Mouse (Mus musculus) limb, embryonic 12.5 days (tissue): Measurements from ENCODE around the gene Hist1h2ak. TPM values are rescaled to one million over a fixed set of nuclear protein-coding genes. Genes with fewer than 3 reads are reported as not detected.
"Not testable (repeated sequence)": the region's sequence is repeated elsewhere in the genome, so short reads cannot be mapped to it uniquely, and the experiment has no call there.

ENCODE experiments used
- ATAC-seq: fragments of 200-750 bp; cut with Nextera tagmentation; 2 replicates; pipeline ENCODE4 v1.8.0; 2017; ENCODE audit warnings: low read depth, moderate TSS enrichment; ENCODE audit not compliant: insufficient number of reproducible peaks, insufficient read depth, low FRiP score, low TSS enrichment
- H3K27ac ChIP-seq: fragments of 300-500 bp; sonication (generic); 2 replicates; pipeline ENCODE4 v1.5.1; 2016; ENCODE audit warnings: mild to moderate bottlenecking, moderate library complexity
- H3K27me3 ChIP-seq: fragments of 300-500 bp; sonication (generic); 2 replicates; pipeline ENCODE4 v1.6.1; 2016; ENCODE audit warnings: mild to moderate bottlenecking, moderate library complexity
- H3K36me3 ChIP-seq: fragments of 300-500 bp; sonication (generic); 2 replicates; pipeline ENCODE4 v1.6.1; 2016; ENCODE audit warnings: mild to moderate bottlenecking, moderate library complexity
- H3K4me1 ChIP-seq: fragments of 300-500 bp; sonication (generic); replicated peaks from 2 replicates; pipeline ENCODE4 v1.6.1; 2016
- H3K4me2 ChIP-seq: fragments of 300-500 bp; sonication (generic); 2 replicates; pipeline ENCODE4 v1.6.1; 2016; ENCODE audit warnings: mild to moderate bottlenecking, moderate library complexity
- H3K4me3 ChIP-seq: fragments of 300-500 bp; sonication (generic); replicated peaks from 2 replicates; pipeline ENCODE4 v1.5.1; 2016; ENCODE audit warnings: mild to moderate bottlenecking
- H3K9ac ChIP-seq: fragments of 300-500 bp; sonication (generic); replicated peaks from 2 replicates; pipeline ENCODE4 v1.6.1; 2016; ENCODE audit warnings: mild to moderate bottlenecking, moderate library complexity
- H3K9me3 ChIP-seq: fragments of 300-500 bp; sonication (generic); 2 replicates; pipeline ENCODE4 v1.6.1; 2016; ENCODE audit warnings: mild to moderate bottlenecking, moderate library complexity
- WGBS: fragments of 180-500 bp; shearing (Covaris S2); methylation state at CpG from one replicate; pipeline ENCODE4 v1.1.7; 2016; 5-methylcytosine and 5-hydroxymethylcytosine counted together
- microRNA-seq: library from miRNA; unstranded; fragments of <30 nt; microRNA quantifications from one replicate; pipeline ENCODE4, GENCODE M21; 2017
- polyA plus RNA-seq: library from polyadenylated mRNA; unstranded; fragments of >200 nt; fragmentation: Nextera tagmentation; extraction: Ambion mirVana; gene quantifications from 2 replicates; pipeline ENCODE4 v1.2.1, GENCODE M21; 2016

Hist1h2ak gene
- polyA plus RNA-seq, 1 experiment from 2014 or later = 71.5 TPM

DNA sequence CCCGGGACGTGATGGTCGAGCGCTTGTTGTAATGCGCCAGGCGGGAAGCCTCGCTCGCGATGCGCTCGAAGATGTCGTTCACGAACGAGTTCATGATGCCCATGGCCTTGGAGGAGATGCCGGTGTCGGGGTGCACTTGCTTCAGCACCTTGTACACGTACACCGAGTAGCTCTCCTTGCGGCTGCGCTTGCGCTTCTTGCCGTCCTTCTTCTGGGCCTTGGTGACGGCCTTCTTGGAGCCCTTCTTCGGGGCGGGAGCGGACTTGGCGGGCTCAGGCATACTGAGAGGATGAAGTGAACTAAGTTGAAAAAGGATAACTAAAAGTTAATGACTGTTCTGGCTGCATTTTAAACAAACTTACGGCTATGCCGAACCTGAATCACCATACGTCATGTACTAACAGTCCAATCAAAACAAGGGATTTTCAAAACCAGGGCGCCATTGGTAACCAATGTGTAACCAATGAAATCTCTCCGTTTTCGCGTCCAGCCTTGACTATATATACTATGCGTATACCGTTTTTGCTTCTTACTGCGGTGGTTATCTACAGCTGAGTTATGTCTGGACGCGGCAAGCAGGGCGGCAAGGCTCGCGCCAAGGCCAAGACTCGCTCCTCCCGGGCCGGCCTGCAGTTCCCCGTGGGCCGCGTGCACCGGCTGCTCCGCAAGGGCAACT is 37.6 kb downstream of the Hist1h2ak start, which contains the start of the genes Hist1h2bl and Hist1h2ai:
Hist1h2bl (minus strand) TSS at position 280 of the 676 bp plus-strand sequence.
Hist1h2ai (plus strand) TSS at position 559 of the 676 bp plus-strand sequence.
- 0% methylated on average over 33 of the region's 50 CpGs for WGBS
- Histone ChIP-seq H3K27ac (peak within 1 kb of the TSS; percentile 97), H3K9ac (peak within 1 kb of the TSS; percentile 78), H3K4me3 (peak within 1 kb of the TSS; percentile 47), H3K4me1 (peaks cover 25% of the 10 kb centered on the region), H3K4me2 (peak within 1 kb of the TSS; percentile 78)
- not testable (repeated sequence) for H3K27me3 ChIP-seq, H3K9me3 ChIP-seq, H3K36me3 ChIP-seq
- ATAC-seq = peak; percentile 91

DNA sequence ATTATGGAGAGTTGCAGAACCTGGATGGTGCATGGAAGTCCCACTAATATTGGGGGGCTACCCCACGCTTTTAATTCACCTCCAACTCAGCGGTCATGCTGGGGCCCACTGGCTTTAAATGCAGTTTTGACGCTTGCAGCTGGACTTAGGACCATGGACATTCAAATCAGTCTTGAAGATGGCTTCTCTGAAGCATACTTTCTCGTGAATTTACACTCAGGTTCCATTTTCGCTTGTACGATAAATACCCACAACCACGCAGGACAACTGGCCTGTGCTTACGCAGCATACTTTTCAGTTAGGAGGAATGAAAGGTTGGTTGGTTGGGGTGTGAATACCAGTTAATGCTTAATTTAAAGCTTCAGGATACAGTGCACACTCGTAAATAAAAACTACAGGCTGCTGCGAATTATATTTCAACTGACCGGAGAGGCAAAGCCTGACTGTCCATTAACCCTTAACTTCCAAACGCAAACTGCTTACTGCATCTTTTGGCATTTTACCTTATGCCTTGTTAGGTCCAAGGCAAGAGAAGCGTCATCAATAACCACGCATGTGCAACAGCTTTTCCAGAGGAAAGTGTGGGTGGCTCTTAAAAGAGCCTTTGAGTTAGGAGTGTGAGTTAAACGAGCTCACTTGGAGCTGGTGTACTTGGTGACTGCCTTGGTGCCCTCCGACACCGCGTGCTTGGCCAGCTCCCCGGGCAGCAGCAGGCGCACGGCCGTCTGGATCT is 38.3 kb downstream of the Hist1h2ak start:
- WGBS = 1% methylated on average over 22 of the region's 22 CpGs
- Histone ChIP-seq H3K4me1 (peaks cover 18% of the 10 kb centered on the region), H3K27me3 (no peaks in the 10 kb centered on the region), H3K9me3 (no peaks in the 10 kb centered on the region), H3K9ac (peak overlapping the region; percentile 69), H3K4me2 (peak overlapping the region; percentile 78), H3K36me3 (no peaks in the 10 kb centered on the region), H3K4me3 (peak overlapping the region; percentile 47), H3K27ac (peak overlapping the region; percentile 97)
- ATAC-seq = no peak

DNA sequence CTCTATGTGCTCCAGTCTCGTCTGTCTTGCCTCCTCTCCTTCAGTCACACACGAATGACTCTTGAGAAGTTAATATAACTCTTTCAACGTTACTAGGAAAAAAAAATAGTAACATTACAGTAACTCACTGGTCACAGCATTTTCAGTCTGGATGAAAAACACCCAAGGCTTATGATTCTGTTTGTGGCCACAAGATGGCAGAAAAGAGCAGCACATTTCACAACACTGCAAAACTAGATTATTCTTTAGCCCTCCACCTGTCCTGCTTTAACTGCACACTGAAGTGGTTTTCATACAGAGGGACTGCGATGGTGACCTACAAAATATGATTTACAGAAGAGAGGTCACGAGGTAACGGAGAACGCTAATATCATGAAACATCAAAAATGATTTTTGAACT is 38.9 kb downstream of the Hist1h2ak start:
- peak overlapping the region; percentile 69; the same call in 1 of the 2 replicates for H3K9ac ChIP-seq
- H3K4me3 ChIP-seq = peak overlapping the region; percentile 47
- peaks cover 18% of the 10 kb centered on the region for H3K4me1 ChIP-seq
- peak overlapping the region; percentile 78 for H3K4me2 ChIP-seq
- no peak for ATAC-seq
- 2% methylated on average over 7 of the region's 7 CpGs for WGBS
- no peaks in the 10 kb centered on the region for H3K27me3 ChIP-seq
- H3K9me3 ChIP-seq = no peaks in the 10 kb centered on the region
- H3K27ac ChIP-seq = peak overlapping the region; percentile 97
- H3K36me3 ChIP-seq = no peaks in the 10 kb centered on the region

DNA sequence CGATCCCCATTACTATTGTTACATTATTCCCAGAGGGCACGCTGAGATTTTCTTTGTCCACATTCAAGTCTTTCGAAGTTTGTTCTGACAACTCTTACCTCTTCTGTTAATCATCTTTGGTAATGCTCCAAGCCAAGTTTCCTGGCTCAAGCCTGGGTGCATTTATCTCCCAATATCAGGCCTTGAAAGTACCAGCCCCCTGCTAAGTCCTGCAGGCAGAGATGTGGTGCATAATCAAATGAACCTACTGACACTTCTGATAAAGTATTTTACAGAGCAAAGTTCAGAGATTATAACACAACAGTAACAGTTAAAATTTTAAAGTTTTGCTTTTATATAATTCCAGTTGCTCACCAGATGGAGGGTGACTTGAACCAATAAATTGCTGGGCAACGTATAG is 41.9 kb downstream of the Hist1h2ak start:
- ATAC-seq = no peak
- Histone ChIP-seq H3K4me3 (peak overlapping the region; percentile 59), H3K9me3 (no peaks in the 10 kb centered on the region), H3K27ac (no peak overlapping the region), H3K4me2 (peak overlapping the region; percentile 59), H3K36me3 (no peaks in the 10 kb centered on the region), H3K9ac (peak overlapping the region; percentile 53; the same call in 1 of the 2 replicates), H3K4me1 (peaks cover 8% of the 10 kb centered on the region), H3K27me3 (no peaks in the 10 kb centered on the region)
- 37% methylated on average over 4 of the region's 4 CpGs for WGBS

DNA sequence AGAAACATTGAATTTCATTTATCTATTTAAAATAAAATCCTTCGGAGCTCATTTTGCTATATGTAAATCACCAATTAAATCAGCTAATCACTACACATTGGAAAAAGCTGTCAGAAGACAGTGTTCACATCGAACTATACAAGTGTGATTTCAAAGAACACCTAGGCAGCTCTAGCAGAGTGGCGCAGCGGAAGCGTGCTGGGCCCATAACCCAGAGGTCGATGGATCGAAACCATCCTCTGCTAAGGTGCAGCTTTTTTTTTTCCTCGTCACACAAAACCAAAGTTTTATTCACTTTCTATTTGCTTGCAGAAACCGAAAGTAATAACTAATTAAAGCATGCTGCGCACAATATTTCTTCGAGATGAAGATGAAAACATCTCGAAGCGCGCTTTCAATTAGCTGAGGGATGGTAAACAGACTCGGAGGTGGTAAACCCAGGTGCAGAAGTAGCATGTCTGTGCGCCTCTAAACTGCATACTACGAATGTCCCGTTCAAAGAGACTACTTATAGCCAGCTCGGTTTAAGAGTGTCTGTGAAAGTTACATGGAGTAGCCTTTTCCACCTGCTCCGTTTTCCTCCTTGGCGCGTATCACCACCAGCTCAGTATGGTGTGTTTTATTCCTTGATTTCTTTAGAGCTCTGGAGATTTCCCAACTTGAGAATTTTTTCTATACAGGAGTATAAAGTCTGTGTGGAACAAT is 42.7 kb downstream of the Hist1h2ak start:
- ATAC-seq = peak; percentile 49; the same call in 1 of the 2 replicates
- no peaks in the 10 kb centered on the region for H3K36me3 ChIP-seq
- peak overlapping the region; percentile 53 for H3K9ac ChIP-seq
- H3K9me3 ChIP-seq = no peaks in the 10 kb centered on the region
- H3K4me3 ChIP-seq = peak overlapping the region; percentile 59
- H3K27ac ChIP-seq = peak overlapping the region; percentile 23; the same call in 1 of the 2 replicates
- no peaks in the 10 kb centered on the region for H3K27me3 ChIP-seq
- H3K4me1 ChIP-seq = peaks cover 8% of the 10 kb centered on the region
- H3K4me2 ChIP-seq = peak overlapping the region; percentile 59
- 2% methylated on average over 22 of the region's 22 CpGs for WGBS

GRCm38 (mm10) chr13:21710031-21710711 is 43.5 kb downstream of the Hist1h2ak start:
- peaks cover 4% of the 10 kb centered on the region for H3K4me1 ChIP-seq
- peak; percentile 53; the same call in 1 of the 2 replicates for ATAC-seq
- H3K4me3 ChIP-seq = peak overlapping the region; percentile 59
- peak overlapping the region; percentile 59 for H3K4me2 ChIP-seq
- H3K27me3 ChIP-seq = no peaks in the 10 kb centered on the region
- H3K9ac ChIP-seq = peak overlapping the region; percentile 62
- H3K36me3 ChIP-seq = no peaks in the 10 kb centered on the region
- WGBS = under 1% methylated on average over 32 of the region's 32 CpGs
- H3K27ac ChIP-seq = peak overlapping the region; percentile 81
- no peaks in the 10 kb centered on the region for H3K9me3 ChIP-seq

DNA sequence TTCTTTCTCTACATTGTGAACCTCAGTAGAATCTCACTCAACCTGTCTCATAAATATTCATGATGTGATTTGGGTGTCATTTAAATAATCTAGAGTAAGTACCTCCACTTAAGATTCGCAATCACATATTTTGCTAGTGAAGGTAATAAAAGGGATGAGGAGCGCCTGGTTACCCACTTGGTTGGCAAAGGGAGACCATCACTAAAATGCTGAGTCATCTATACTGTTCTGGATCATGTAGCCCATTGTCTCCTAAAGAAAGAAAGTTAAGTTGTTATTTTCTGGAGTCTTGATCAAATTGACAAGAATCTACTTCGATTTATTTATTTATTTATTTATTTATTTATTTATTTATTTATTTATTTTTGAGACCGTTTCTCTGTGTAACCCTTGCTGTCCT is 47.0 kb downstream of the Hist1h2ak start:
- no peak overlapping the region for H3K27ac ChIP-seq
- WGBS = 74% methylated on average over 4 of the region's 4 CpGs
- H3K9ac ChIP-seq = no peak overlapping the region

More for the DNA sequence above, 47.0 kb downstream of the Hist1h2ak start:
- H3K4me3 ChIP-seq = no peak overlapping the region
- H3K4me2 ChIP-seq = no peak overlapping the region
- H3K4me1 ChIP-seq = no peaks in the 10 kb centered on the region
- no peak for ATAC-seq
- no peaks in the 10 kb centered on the region for H3K36me3 ChIP-seq
- no peaks in the 10 kb centered on the region for H3K27me3 ChIP-seq
- no peaks in the 10 kb centered on the region for H3K9me3 ChIP-seq

Small RNA genes lying within 50 kb of the gene (microRNA-seq; reads per million reads assigned to microRNA genes)
- gene Gm44346 (not detected), gene Gm44357 (not detected), gene Gm44367 (not detected), gene Gm44454 (not detected)

Other genes starting within 250 kb of the Hist1h2ak start
- gene Zkscan8, start 222.7 kb downstream of the Hist1h2ak start, polyA plus RNA-seq = 8.4 and 8.7 TPM in 2 replicates
- 0.12 and 0.18 TPM in 2 replicates for gene Olfr1366, start 211.0 kb downstream of the Hist1h2ak start, polyA plus RNA-seq
- gene Olfr1535, start 193.9 kb downstream of the Hist1h2ak start, polyA plus RNA-seq = 0.05 TPM in 1 of 2 replicates, not detected in the other
- not detected in 2 replicates for gene Olfr1364, start 172.1 kb downstream of the Hist1h2ak start, polyA plus RNA-seq
- not detected in 2 replicates for gene Olfr1362, start 139.8 kb downstream of the Hist1h2ak start, polyA plus RNA-seq
- not detected in 2 replicates for gene Olfr11, start 111.3 kb downstream of the Hist1h2ak start, polyA plus RNA-seq
- gene Olfr1361, start 90.4 kb downstream of the Hist1h2ak start, polyA plus RNA-seq = not detected in 2 replicates
- not detected in 2 replicates for gene Olfr1360, start 76.4 kb downstream of the Hist1h2ak start, polyA plus RNA-seq
- gene Olfr1359, start 55.7 kb downstream of the Hist1h2ak start, polyA plus RNA-seq = not detected in 2 replicates
- gene Hist1h2bl, start 37.7 kb downstream of the Hist1h2ak start, polyA plus RNA-seq = 4.6 and 6.2 TPM in 2 replicates
- gene Hist1h2ai, start 37.4 kb downstream of the Hist1h2ak start, polyA plus RNA-seq = 55.1 and 62.4 TPM in 2 replicates
- 16.0 and 36.8 TPM in 2 replicates for gene Hist1h3h, start 36.2 kb downstream of the Hist1h2ak start, polyA plus RNA-seq
- 8.4 and 8.9 TPM in 2 replicates for gene Hist1h2bm, start 31.8 kb downstream of the Hist1h2ak start, polyA plus RNA-seq
- gene Hist1h4j, start 18.8 kb downstream of the Hist1h2ak start, polyA plus RNA-seq = 0.88 and 0.99 TPM in 2 replicates
- gene Hist1h4k, start 3.3 kb downstream of the Hist1h2ak start, polyA plus RNA-seq = 5.4 and 11.3 TPM in 2 replicates
- 8.0 and 9.8 TPM in 2 replicates for gene Hist1h2bn, start 296 bp upstream of the Hist1h2ak start, polyA plus RNA-seq
- 40.4 and 49.4 TPM in 2 replicates for gene Hist1h1b, start 26.8 kb upstream of the Hist1h2ak start, polyA plus RNA-seq
- gene Hist1h3i, start 29.5 kb upstream of the Hist1h2ak start, polyA plus RNA-seq = 163 and 202 TPM in 2 replicates
- gene Hist1h2an, start 33.4 kb upstream of the Hist1h2ak start, polyA plus RNA-seq = 16.8 and 19.0 TPM in 2 replicates
- gene Hist1h2bp, start 33.6 kb upstream of the Hist1h2ak start, polyA plus RNA-seq = 1.5 and 3.9 TPM in 2 replicates
- gene Hist1h2bq, start 56.4 kb upstream of the Hist1h2ak start, polyA plus RNA-seq = 36.6 and 45.0 TPM in 2 replicates
- gene Hist1h2ao, start 56.6 kb upstream of the Hist1h2ak start, polyA plus RNA-seq = not detected in 2 replicates
- gene Hist1h4m, start 57.9 kb upstream of the Hist1h2ak start, polyA plus RNA-seq = not detected in 2 replicates
- gene Hist1h4n, start 78.4 kb upstream of the Hist1h2ak start, polyA plus RNA-seq = 21.2 and 21.3 TPM in 2 replicates
- 6,267 and 7,120 TPM in 2 replicates for gene Hist1h2ap, start 79.7 kb upstream of the Hist1h2ak start, polyA plus RNA-seq
- 38.6 and 46.0 TPM in 2 replicates for gene Hist1h2br, start 79.9 kb upstream of the Hist1h2ak start, polyA plus RNA-seq
- gene Zfp184, start 191.3 kb upstream of the Hist1h2ak start, polyA plus RNA-seq = 23.2 and 25.2 TPM in 2 replicates
- gene Pom121l2, start 227.4 kb upstream of the Hist1h2ak start, polyA plus RNA-seq = 0.30 and 0.32 TPM in 2 replicates